Mouse (Mus musculus): Measurements from ENCODE around the gene Naa40. TPM values are rescaled to one million over a fixed set of nuclear protein-coding genes. Genes with fewer than 3 reads are reported as not detected.

Gene Naa40
- total RNA-seq (2014; rRNA removed; ENCODE audit: low replicate concordance) (30.2 and 44.0 TPM in 2 replicates), polyA plus RNA-seq (2015; fragmentation: Nextera tagmentation; extraction: Ambion mirVana) (27.8 and 30.4 TPM in 2 replicates)

- Histone ChIP-seq H3K27me3 (ENCODE audit: control insufficient read depth, insufficient read depth, low read length) (no peaks in the 10 kb centered on the region), H3K9me3 (replicated peaks; ENCODE audit: control insufficient read depth, low read length) (no peaks in the 10 kb centered on the region), H3K27ac (ENCODE audit: low read depth) (peak within 1 kb of the TSS; percentile 89), H3K4me2 (ENCODE audit: low read depth, low read length) (peak within 1 kb of the TSS; percentile 99), H3K36me3 (replicated peaks; ENCODE audit: control insufficient read depth, insufficient read depth, low read length) (peaks cover 17% of the 10 kb centered on the region; the same call in 1 of the 2 replicates), H3K4me3 (ENCODE audit: low read depth, low read length) (peak within 1 kb of the TSS; percentile 89), H3K4me1 (ENCODE audit: control insufficient read depth, insufficient read depth) (peaks cover 15% of the 10 kb centered on the region), H3K9ac (replicated peaks; ENCODE audit: low read depth, low read length) (peak within 1 kb of the TSS; percentile 86)
- WGBS = under 1% methylated on average over 79 of the region's 80 CpGs
- DNase-seq (ENCODE audit: low spot score) (peak; percentile 94), ATAC-seq (ENCODE audit: insufficient read depth, low read depth) (peak; percentile 96)
- TF ChIP-seq EP300 (IDR thresholded peaks at IDR 0.05; ENCODE audit: low read depth) = no peak
Observed at GRCm38 (mm10) chr19:7240782-7241690, at the start of gene Naa40. Naa40 (minus strand) TSS chr19:7241183.

GRCm38 (mm10) chr19:7289767-7290166 lies 48.8 kb upstream of the Naa40 start:
- Histone ChIP-seq H3K9me3 (replicated peaks; ENCODE audit: control insufficient read depth, low read length) (no peaks in the 10 kb centered on the region), H3K36me3 (replicated peaks; ENCODE audit: control insufficient read depth, insufficient read depth, low read length) (peaks cover 48% of the 10 kb centered on the region), H3K27ac (ENCODE audit: low read depth) (no peak overlapping the region), H3K9ac (replicated peaks; ENCODE audit: low read depth, low read length) (no peak overlapping the region), H3K4me2 (ENCODE audit: low read depth, low read length) (no peak overlapping the region), H3K27me3 (ENCODE audit: control insufficient read depth, insufficient read depth, low read length) (no peaks in the 10 kb centered on the region), H3K4me1 (ENCODE audit: control insufficient read depth, insufficient read depth) (peaks cover 29% of the 10 kb centered on the region), H3K4me3 (ENCODE audit: low read depth, low read length) (no peak overlapping the region)
- ATAC-seq (ENCODE audit: insufficient read depth, low read depth) = no peak
- TF ChIP-seq EP300 (IDR thresholded peaks at IDR 0.05; ENCODE audit: low read depth) (no peak), CTCF (IDR thresholded peaks at IDR 0.05; ENCODE audit: low read depth) (no peak)
- 3% methylated on average over 2 of the region's 2 CpGs for WGBS
- no peak for DNase-seq (ENCODE audit: low spot score)

GRCm38 (mm10) chr19:7288288-7288687 lies 47.3 kb upstream of the Naa40 start:
- H3K4me3 ChIP-seq (ENCODE audit: low read depth, low read length) = no peak overlapping the region
- no peaks in the 10 kb centered on the region for H3K27me3 ChIP-seq (ENCODE audit: control insufficient read depth, insufficient read depth, low read length)
- H3K27ac ChIP-seq (ENCODE audit: low read depth) = no peak overlapping the region
- no peaks in the 10 kb centered on the region for H3K9me3 ChIP-seq (replicated peaks; ENCODE audit: control insufficient read depth, low read length)
- no peak overlapping the region for H3K4me2 ChIP-seq (ENCODE audit: low read depth, low read length)
- peaks cover 14% of the 10 kb centered on the region for H3K4me1 ChIP-seq (ENCODE audit: control insufficient read depth, insufficient read depth)
- ATAC-seq (ENCODE audit: insufficient read depth, low read depth) (no peak), DNase-seq (ENCODE audit: low spot score) (no peak)
- no peak overlapping the region for H3K9ac ChIP-seq (replicated peaks; ENCODE audit: low read depth, low read length)
- no peak for TF ChIP-seq EP300 (IDR thresholded peaks at IDR 0.05; ENCODE audit: low read depth)
- TF ChIP-seq CTCF (IDR thresholded peaks at IDR 0.05; ENCODE audit: low read depth) = no peak
- 75% methylated on average over 3 of the region's 3 CpGs for WGBS
- peaks cover 63% of the 10 kb centered on the region for H3K36me3 ChIP-seq (replicated peaks; ENCODE audit: control insufficient read depth, insufficient read depth, low read length)

- no peak for DNase-seq (ENCODE audit: low spot score)
- ATAC-seq (ENCODE audit: insufficient read depth, low read depth) = no peak
- H3K36me3 ChIP-seq (replicated peaks; ENCODE audit: control insufficient read depth, insufficient read depth, low read length) = peaks cover 78% of the 10 kb centered on the region
- H3K4me3 ChIP-seq (ENCODE audit: low read depth, low read length) = no peak overlapping the region
- no peaks in the 10 kb centered on the region for H3K9me3 ChIP-seq (replicated peaks; ENCODE audit: control insufficient read depth, low read length)
- WGBS = 72% methylated on average over 12 of the region's 12 CpGs
- no peak overlapping the region for H3K4me2 ChIP-seq (ENCODE audit: low read depth, low read length)
- no peak overlapping the region for H3K27ac ChIP-seq (ENCODE audit: low read depth)
- H3K4me1 ChIP-seq (ENCODE audit: control insufficient read depth, insufficient read depth) = 0 out of 2 replicates have a peak, but pooled peaks cover 5% of the 10 kb centered on the region
- no peak for TF ChIP-seq EP300 (IDR thresholded peaks at IDR 0.05; ENCODE audit: low read depth)
- TF ChIP-seq CTCF (IDR thresholded peaks at IDR 0.05; ENCODE audit: low read depth) = no peak
- H3K27me3 ChIP-seq (ENCODE audit: control insufficient read depth, insufficient read depth, low read length) = no peaks in the 10 kb centered on the region
- no peak overlapping the region for H3K9ac ChIP-seq (replicated peaks; ENCODE audit: low read depth, low read length)
Observed at GRCm38 (mm10) chr19:7286563-7287315, 45.8 kb upstream of the Naa40 start.

- ATAC-seq (ENCODE audit: insufficient read depth, low read depth) (no peak), DNase-seq (ENCODE audit: low spot score) (no peak)
- Histone ChIP-seq H3K9me3 (replicated peaks; ENCODE audit: control insufficient read depth, low read length) (no peaks in the 10 kb centered on the region), H3K9ac (replicated peaks; ENCODE audit: low read depth, low read length) (no peak overlapping the region), H3K36me3 (replicated peaks; ENCODE audit: control insufficient read depth, insufficient read depth, low read length) (peaks cover 86% of the 10 kb centered on the region), H3K27ac (ENCODE audit: low read depth) (0 out of 2 replicates have a peak overlapping the region, but pooled peaks have one; percentile 15), H3K4me2 (ENCODE audit: low read depth, low read length) (no peak overlapping the region), H3K27me3 (ENCODE audit: control insufficient read depth, insufficient read depth, low read length) (no peaks in the 10 kb centered on the region), H3K4me1 (ENCODE audit: control insufficient read depth, insufficient read depth) (no peaks in the 10 kb centered on the region), H3K4me3 (ENCODE audit: low read depth, low read length) (no peak overlapping the region)
- TF ChIP-seq CTCF (IDR thresholded peaks at IDR 0.05; ENCODE audit: low read depth) (no peak), EP300 (IDR thresholded peaks at IDR 0.05; ENCODE audit: low read depth) (no peak)
- WGBS = 84% methylated on average over 18 of the region's 18 CpGs
Observed at GRCm38 (mm10) chr19:7280557-7281330, 39.8 kb upstream of the Naa40 start.
